Mouse (Mus musculus): ENCODE measurements around the gene Stam2.

Stam2 gene

DNA sequence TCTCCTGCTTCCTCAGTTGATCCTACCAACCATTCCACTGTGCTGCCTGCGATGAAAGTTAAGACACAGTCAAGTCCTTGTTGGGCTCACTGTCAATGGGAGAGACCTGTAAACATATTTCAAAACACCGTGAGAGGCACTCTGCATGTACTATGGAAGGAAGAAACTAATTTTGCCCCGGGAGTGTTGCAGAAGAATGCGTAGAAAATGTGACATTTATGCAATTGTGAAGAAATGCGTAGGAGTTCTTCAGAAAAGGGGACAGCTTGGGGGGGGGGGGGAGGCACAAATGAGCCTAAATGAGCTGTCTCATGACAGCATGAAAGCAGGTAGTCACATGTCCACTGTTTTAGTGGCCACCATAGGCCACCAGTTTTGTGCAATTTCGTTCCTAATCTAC lies 90.5 kb downstream of the Stam2 start:
- no peak for DNase-seq (ENCODE audit: low spot score)

DNA sequence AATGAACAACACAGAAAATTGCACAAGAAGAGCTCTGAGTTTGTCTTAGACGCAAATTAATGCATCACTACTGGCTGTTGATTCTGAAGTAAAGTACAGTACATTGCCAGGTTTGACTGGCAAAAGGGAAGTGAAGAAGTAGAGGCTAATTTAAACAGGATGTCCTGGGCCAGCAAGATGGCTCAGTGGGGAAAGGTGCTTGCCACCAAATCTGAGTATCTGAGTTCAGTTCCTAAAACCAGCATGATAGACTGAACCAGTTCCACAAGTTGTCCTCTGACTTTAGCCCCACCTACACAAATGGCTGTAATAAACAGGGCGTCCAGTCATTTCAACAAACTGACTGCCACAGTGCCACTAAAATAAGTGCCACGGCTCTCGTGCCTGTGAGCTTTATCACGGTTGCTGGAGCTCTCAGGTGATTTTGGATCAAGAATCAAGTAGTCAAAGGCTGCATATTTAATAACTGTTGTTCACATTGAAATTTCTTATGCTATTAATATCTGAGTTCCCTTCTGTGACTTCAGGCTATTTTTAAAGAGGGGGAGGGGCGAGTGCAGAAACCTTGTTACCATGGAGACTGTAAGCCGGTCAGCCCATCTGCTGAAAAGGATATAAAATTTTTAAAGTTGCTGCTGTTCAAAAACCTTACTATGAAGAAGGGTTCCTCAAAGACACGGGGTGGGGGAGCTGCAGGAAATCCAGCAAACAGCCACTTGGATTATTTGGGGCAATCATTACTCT lies 94.7 kb downstream of the Stam2 start:
- DNase-seq (ENCODE audit: low spot score) = no peak

DNA sequence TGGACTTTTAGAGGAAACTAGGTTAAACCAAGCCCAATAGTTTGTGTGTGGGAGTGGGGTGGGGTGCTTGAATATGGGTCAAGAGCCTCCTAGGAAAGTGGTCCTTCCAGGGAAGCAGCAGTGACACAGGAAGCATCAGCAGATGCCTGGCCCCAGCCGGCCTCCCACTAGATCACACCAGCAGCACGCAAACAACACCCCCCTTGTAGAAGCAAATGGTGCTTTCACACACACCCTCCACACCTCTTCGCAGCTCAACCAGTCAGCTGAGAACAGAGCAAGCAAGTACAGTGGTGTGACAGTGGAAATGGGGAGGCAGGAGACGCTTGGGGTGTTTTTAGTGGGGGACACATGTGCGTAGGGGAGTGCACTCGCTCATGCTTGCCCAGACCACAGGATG lies 98.4 kb downstream of the Stam2 start:
- DNase-seq (ENCODE audit: low spot score) = no peak
